Mouse (Mus musculus): Measurements from ENCODE around the gene Strap. TPM values are rescaled to one million over a fixed set of nuclear protein-coding genes. Genes with fewer than 3 reads are reported as not detected.

Gene Strap
- total and polyA plus RNA-seq, 3 experiments: 109 to 291 (median 245) TPM

GRCm38 (mm10) chr6:137710179-137711037, 24.5 kb upstream of the Strap start:
- no peaks in the 10 kb centered on the region for H3K9me3 ChIP-seq (replicated peaks; ENCODE audit: low read length)
- no peak overlapping the region for H3K9ac ChIP-seq (ENCODE audit: insufficient read depth, low read depth)
- H3K4me2 ChIP-seq (ENCODE audit: insufficient read depth, low read depth, poor library complexity, severe bottlenecking): no peak overlapping the region
- TF ChIP-seq BHLHE40 (IDR thresholded peaks at IDR 0.05; ENCODE audit: low read depth, low read length) (no peak), MXI1 (IDR thresholded peaks at IDR 0.05; ENCODE audit: low read depth, low read length) (no peak), USF2 (conservative IDR thresholded peaks at IDR 0.05; ENCODE audit: low read depth, low read length) (no peak), RAD21 (IDR thresholded peaks at IDR 0.05; ENCODE audit: low read depth, low read length) (no peak), MAX (IDR thresholded peaks at IDR 0.05; ENCODE audit: low read length) (no peak), SMC3 (IDR thresholded peaks at IDR 0.05; ENCODE audit: low read depth, low read length) (no peak), CHD1 (IDR thresholded peaks at IDR 0.05; ENCODE audit: low read depth, low read length) (no peak)
- no peaks in the 10 kb centered on the region for H3K27me3 ChIP-seq (replicated peaks)
- H3K4me1 ChIP-seq (ENCODE audit: control insufficient read depth in 1 of 2, insufficient read depth in 2 of 2): peaks cover 7 to 15% of the 10 kb centered on the region in 2 experiments
- dilution Hi-C loops (cut with MboI; ENCODE audit: extremely low pct_ligation_motif_present, extremely low pct_unique_long_range_greater_than_20kb, low sequenced_read_pairs): no loop called here
- H3K36me3 ChIP-seq (replicated peaks in 1 of 2; ENCODE audit: control insufficient read depth in 1 of 2, insufficient read depth in 1 of 2, low read length in 1 of 2): no peaks in the 10 kb centered on the region
- no peak for DNase-seq (ENCODE audit: extremely low read depth)
- H3K79me2 ChIP-seq (replicated peaks; ENCODE audit: control insufficient read depth, extremely low read depth, insufficient read depth, poor library complexity, severe bottlenecking): no peaks in the 10 kb centered on the region
- no peak overlapping the region for H3K27ac ChIP-seq (ENCODE audit: insufficient read depth, low read depth)
- no peak overlapping the region for H3K4me3 ChIP-seq (replicated peaks in 1 of 3; ENCODE audit: low read depth in 2 of 3, low read length in 2 of 3, poor library complexity in 1 of 3)
- in situ Hi-C loops (cut with MboI; ENCODE audit: low pct_ligation_motif_present, low pct_unique_long_range_greater_than_20kb, low sequenced_read_pairs): loop anchor here (10.0 kb wide), 1 partner anchor 246 kb away; no protein-coding TSS in a partner anchor

- Histone ChIP-seq H3K27me3 (replicated peaks) (no peaks in the 10 kb centered on the region), H3K4me1 (ENCODE audit: control insufficient read depth in 1 of 2, insufficient read depth in 2 of 2) (0 out of 4 replicates have a peak, but pooled peaks cover 0 to 2% of the 10 kb centered on the region in 2 experiments), H3K4me2 (ENCODE audit: insufficient read depth, low read depth, poor library complexity, severe bottlenecking) (no peak overlapping the region), H3K27ac (ENCODE audit: insufficient read depth, low read depth) (no peak overlapping the region), H3K79me2 (replicated peaks; ENCODE audit: control insufficient read depth, extremely low read depth, insufficient read depth, poor library complexity, severe bottlenecking) (no peaks in the 10 kb centered on the region), H3K36me3 (replicated peaks in 1 of 2; ENCODE audit: control insufficient read depth in 1 of 2, insufficient read depth in 1 of 2, low read length in 1 of 2) (no peaks in the 10 kb centered on the region), H3K9me3 (replicated peaks; ENCODE audit: low read length) (no peaks in the 10 kb centered on the region), H3K4me3 (replicated peaks in 1 of 3; ENCODE audit: low read depth in 2 of 3, low read length in 2 of 3, poor library complexity in 1 of 3) (no peak overlapping the region), H3K9ac (ENCODE audit: insufficient read depth, low read depth) (no peak overlapping the region)
- no peak for TF ChIP-seq JUN (IDR thresholded peaks at IDR 0.05; ENCODE audit: insufficient read depth, low read depth, low read length)
- TF ChIP-seq RAD21 (IDR thresholded peaks at IDR 0.05; ENCODE audit: low read depth, low read length): no peak
- no peak for TF ChIP-seq ZC3H11A (IDR thresholded peaks at IDR 0.05; ENCODE audit: low read depth, low read length)
- no peak for TF ChIP-seq JUND (conservative IDR thresholded peaks at IDR 0.05; ENCODE audit: low read depth, low read length)
- no peak for TF ChIP-seq USF2 (conservative IDR thresholded peaks at IDR 0.05; ENCODE audit: low read depth, low read length)
- TF ChIP-seq PAX5 (IDR thresholded peaks at IDR 0.05; ENCODE audit: low read length): no peak
- TF ChIP-seq ETS1 (conservative IDR thresholded peaks at IDR 0.05; ENCODE audit: low read depth, low read length): no peak
- no peak for TF ChIP-seq NRF1 (IDR thresholded peaks at IDR 0.05; ENCODE audit: low read depth, low read length)
- TF ChIP-seq MXI1 (IDR thresholded peaks at IDR 0.05; ENCODE audit: low read depth, low read length): no peak
- no peak for TF ChIP-seq HCFC1 (IDR thresholded peaks at IDR 0.05; ENCODE audit: low read depth, low read length)
- no peak for TF ChIP-seq MAFK (IDR thresholded peaks at IDR 0.05; ENCODE audit: insufficient replicate concordance, low read length)
- TF ChIP-seq USF1 (IDR thresholded peaks at IDR 0.05; ENCODE audit: low read depth, low read length): no peak
- TF ChIP-seq ELF1 (IDR thresholded peaks at IDR 0.05; ENCODE audit: low read depth, low read length): no peak
- no peak for TF ChIP-seq CTCF (conservative IDR thresholded peaks at IDR 0.05 in 1 of 2, IDR thresholded peaks at IDR 0.05 in 1 of 2; ENCODE audit: low read depth in 2 of 2, low read length in 2 of 2)
- no peak for TF ChIP-seq ZKSCAN1 (IDR thresholded peaks at IDR 0.05; ENCODE audit: borderline replicate concordance, low read depth, low read length)
- in situ Hi-C loops (cut with MboI; ENCODE audit: low pct_ligation_motif_present, low pct_unique_long_range_greater_than_20kb, low sequenced_read_pairs) (loop anchor here (10.0 kb wide), 1 partner anchor 248 kb away; no protein-coding TSS in a partner anchor), dilution Hi-C loops (cut with MboI; ENCODE audit: extremely low pct_ligation_motif_present, extremely low pct_unique_long_range_greater_than_20kb, low sequenced_read_pairs) (no loop called here)
- no peak for DNase-seq (ENCODE audit: extremely low read depth)
Measured at GRCm38 (mm10) chr6:137712654-137713309, 22.1 kb upstream of the Strap start.

All from CH12.LX (cell line).